Mouse (Mus musculus) lung, postnatal 0 days (tissue): Measurements from ENCODE around the gene Tbc1d1. TPM values are rescaled to one million over a fixed set of nuclear protein-coding genes. Genes with fewer than 3 reads are reported as not detected.
A peak's percentile ranks its signal among the peaks of the same experiment; 100 is the strongest.

Source experiments
- ATAC-seq: fragments of 200-750 bp; cut with Nextera tagmentation; 2 replicates; pipeline ENCODE4 v1.8.0; 2017; ENCODE audit warnings: moderate library complexity
- DNase-seq: peaks from one replicate; pipeline ENCODE4 v3.0.0-alpha.2; 2016; ENCODE audit warnings: low spot score
- H3K27ac ChIP-seq: fragments of 300-500 bp; sonication (generic); 2 replicates; pipeline ENCODE4 v1.5.1; 2014; ENCODE audit warnings: antibody characterized with exemption, mild to moderate bottlenecking, low read length, mixed read lengths
- H3K27me3 ChIP-seq: fragments of 300-500 bp; sonication (generic); replicated peaks from 2 replicates; pipeline ENCODE4 v1.6.1; 2014; ENCODE audit warnings: low read length, mixed read lengths; ENCODE audit not compliant: insufficient read depth
- H3K36me3 ChIP-seq: fragments of 300-500 bp; sonication (generic); 2 replicates; pipeline ENCODE4 v1.6.1; 2014; ENCODE audit warnings: low read length, mixed read lengths; ENCODE audit not compliant: insufficient read depth
- H3K4me1 ChIP-seq: fragments of 300-500 bp; sonication (generic); 2 replicates; pipeline ENCODE4 v1.6.1; 2014; ENCODE audit warnings: antibody characterized with exemption, low read depth, low read length, mixed read lengths; ENCODE audit not compliant: insufficient read depth
- H3K4me2 ChIP-seq: fragments of 300-500 bp; sonication (generic); replicated peaks from 2 replicates; pipeline ENCODE4 v1.6.1; 2014; ENCODE audit warnings: low read depth, mild to moderate bottlenecking, low read length, moderate library complexity, mixed read lengths
- H3K4me3 ChIP-seq: fragments of 300-500 bp; sonication (generic); 2 replicates; pipeline ENCODE4 v1.5.1; 2014; ENCODE audit warnings: low read depth, low read length
- H3K9ac ChIP-seq: fragments of 300-500 bp; sonication (generic); replicated peaks from 2 replicates; pipeline ENCODE4 v1.6.1; 2014; ENCODE audit warnings: low read depth, mild to moderate bottlenecking
- H3K9me3 ChIP-seq: fragments of 300-500 bp; sonication (generic); 2 replicates; pipeline ENCODE4 v1.6.1; 2016; ENCODE audit warnings: low read length, mixed read lengths
- CTCF ChIP-seq: IDR thresholded peaks from 2 replicates; pipeline ENCODE4 v1.5.1; 2016; ENCODE audit warnings: antibody characterized with exemption, mild to moderate bottlenecking
- EP300 ChIP-seq: IDR thresholded peaks from 2 replicates; pipeline ENCODE4 v1.6.1; 2016; ENCODE audit warnings: antibody characterized with exemption, mild to moderate bottlenecking, control low read depth
- WGBS: fragments of 180-500 bp; shearing (Covaris S2); extraction: QIAGEN DNeasy Blood & Tissue Kit; methylation state at CpG from one replicate; pipeline ENCODE4 v1.1.7; 2014; 5-methylcytosine and 5-hydroxymethylcytosine counted together
- polyA plus RNA-seq: library from polyadenylated mRNA; unstranded; fragments of >200 nt; fragmentation: Nextera tagmentation; extraction: Ambion mirVana; gene quantifications from 2 replicates; pipeline ENCODE4 v1.2.1, GENCODE M21; 2015

Gene Tbc1d1
- polyA plus RNA-seq, 1 experiment from 2014 or later = 15.3 TPM

GRCm38 (mm10) chr5:64125783-64126182, 30.3 kb upstream of the Tbc1d1 start:
- H3K4me1 ChIP-seq = no peaks in the 10 kb centered on the region
- DNase-seq = no peak
- H3K36me3 ChIP-seq = 0 out of 2 replicates have a peak, but pooled peaks cover 6% of the 10 kb centered on the region
- no peak overlapping the region for H3K27ac ChIP-seq
- no peak overlapping the region for H3K4me2 ChIP-seq
- TF ChIP-seq EP300 = no peak
- H3K27me3 ChIP-seq = no peaks in the 10 kb centered on the region
- H3K9ac ChIP-seq = no peak overlapping the region
- ATAC-seq = no peak
- H3K9me3 ChIP-seq = no peaks in the 10 kb centered on the region
- 67% methylated on average over 5 of the region's 5 CpGs for WGBS
- H3K4me3 ChIP-seq = no peak overlapping the region

GRCm38 (mm10) chr5:64131550-64131949, 24.6 kb upstream of the Tbc1d1 start:
- 68% methylated on average over 5 of the region's 5 CpGs for WGBS
- no peak for ATAC-seq
- DNase-seq = no peak
- Histone ChIP-seq H3K4me2 (no peak overlapping the region), H3K36me3 (0 out of 2 replicates have a peak, but pooled peaks cover 6% of the 10 kb centered on the region), H3K27me3 (no peaks in the 10 kb centered on the region), H3K4me1 (no peaks in the 10 kb centered on the region), H3K4me3 (no peak overlapping the region), H3K9ac (no peak overlapping the region), H3K9me3 (no peaks in the 10 kb centered on the region), H3K27ac (no peak overlapping the region)
- TF ChIP-seq EP300 (no peak), CTCF (no peak)

- Histone ChIP-seq H3K27ac (no peak overlapping the region), H3K9ac (no peak overlapping the region), H3K4me3 (no peak overlapping the region), H3K36me3 (no peaks in the 10 kb centered on the region), H3K9me3 (no peaks in the 10 kb centered on the region), H3K4me1 (no peaks in the 10 kb centered on the region), H3K4me2 (no peak overlapping the region), H3K27me3 (no peaks in the 10 kb centered on the region)
- WGBS = 80% methylated on average over 4 of the region's 4 CpGs
- ATAC-seq (no peak), DNase-seq (peak; percentile 39)
- TF ChIP-seq EP300 = no peak
Observed at GRCm38 (mm10) chr5:64133901-64134300, 22.2 kb upstream of the Tbc1d1 start.

- Histone ChIP-seq H3K4me1 (no peaks in the 10 kb centered on the region), H3K9me3 (no peaks in the 10 kb centered on the region), H3K4me3 (no peak overlapping the region), H3K9ac (no peak overlapping the region), H3K27ac (no peak overlapping the region), H3K27me3 (no peaks in the 10 kb centered on the region), H3K4me2 (no peak overlapping the region), H3K36me3 (no peaks in the 10 kb centered on the region)
- WGBS = 75% methylated on average over 5 of the region's 5 CpGs
- TF ChIP-seq CTCF = peak; percentile 77
- TF ChIP-seq EP300 = no peak
- DNase-seq (peak; percentile 21), ATAC-seq (no peak)
Observed at GRCm38 (mm10) chr5:64136325-64136724, 19.8 kb upstream of the Tbc1d1 start.

DNA sequence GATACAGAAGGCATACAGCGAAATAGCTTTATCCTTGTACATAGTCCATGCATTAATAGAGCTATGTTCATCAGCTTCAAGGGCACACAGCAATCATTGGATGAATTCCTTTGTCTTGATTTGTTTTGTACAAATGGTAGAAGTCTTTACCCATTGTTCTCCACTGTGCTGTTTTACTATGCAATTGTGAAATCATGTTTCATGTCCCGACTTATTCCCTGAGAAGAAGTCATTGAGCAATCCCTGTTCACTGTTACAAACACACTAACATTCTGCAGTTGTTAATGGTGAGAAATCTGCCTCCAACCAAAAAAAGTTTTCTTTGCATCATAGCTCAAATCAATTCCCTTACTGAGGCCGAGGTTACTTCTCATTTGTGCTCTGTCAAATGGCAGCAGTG, 15.9 kb upstream of the Tbc1d1 start:
- TF ChIP-seq EP300 (no peak), CTCF (no peak)
- no peaks in the 10 kb centered on the region for H3K27me3 ChIP-seq
- DNase-seq (peak; percentile 72), ATAC-seq (peak; percentile 44; the same call in 1 of the 2 replicates)
- no peaks in the 10 kb centered on the region for H3K36me3 ChIP-seq
- no peak overlapping the region for H3K4me3 ChIP-seq
- H3K4me2 ChIP-seq = no peak overlapping the region
- no peak overlapping the region for H3K9ac ChIP-seq
- no peaks in the 10 kb centered on the region for H3K9me3 ChIP-seq
- no peak overlapping the region for H3K27ac ChIP-seq
- no peaks in the 10 kb centered on the region for H3K4me1 ChIP-seq
- 64% methylated on average over 3 of the region's 3 CpGs for WGBS

GRCm38 (mm10) chr5:64144315-64144714, 11.8 kb upstream of the Tbc1d1 start:
- Histone ChIP-seq H3K27me3 (no peaks in the 10 kb centered on the region), H3K36me3 (no peaks in the 10 kb centered on the region), H3K4me1 (no peaks in the 10 kb centered on the region), H3K4me2 (no peak overlapping the region), H3K27ac (no peak overlapping the region), H3K4me3 (no peak overlapping the region), H3K9ac (no peak overlapping the region), H3K9me3 (no peaks in the 10 kb centered on the region)
- no peak for ATAC-seq
- TF ChIP-seq CTCF (no peak), EP300 (no peak)
- DNase-seq = no peak
- 81% methylated on average over 5 of the region's 5 CpGs for WGBS

- no peak for TF ChIP-seq EP300
- TF ChIP-seq CTCF = no peak
- H3K36me3 ChIP-seq = no peaks in the 10 kb centered on the region
- WGBS = 60% methylated on average over 10 of the region's 10 CpGs
- no peak overlapping the region for H3K27ac ChIP-seq
- ATAC-seq (no peak), DNase-seq (no peak)
- no peaks in the 10 kb centered on the region for H3K27me3 ChIP-seq
- no peaks in the 10 kb centered on the region for H3K9me3 ChIP-seq
- H3K4me2 ChIP-seq = no peak overlapping the region
- no peak overlapping the region for H3K4me3 ChIP-seq
- H3K4me1 ChIP-seq = no peaks in the 10 kb centered on the region; the same call in 1 of the 2 replicates
- no peak overlapping the region for H3K9ac ChIP-seq
Observed at GRCm38 (mm10) chr5:64146384-64147005, 9.6 kb upstream of the Tbc1d1 start.
